Mouse (Mus musculus): Measurements from ENCODE around the gene Gm17018. TPM values are rescaled to one million over a fixed set of nuclear protein-coding genes. Genes with fewer than 3 reads are reported as not detected.

Gene Gm17018
- 32.0 and 59.1 TPM in 2 replicates for polyA plus RNA-seq (2012; ENCODE audit: insufficient read depth, low replicate concordance)

- Histone ChIP-seq H3K4me1 (peaks cover 51% of the 10 kb centered on the region), H3K27me3 (replicated peaks) (no peaks in the 10 kb centered on the region), H3K36me3 (replicated peaks; ENCODE audit: low read length) (peaks cover 51% of the 10 kb centered on the region), H3K9me3 (no peaks in the 10 kb centered on the region), H3K4me3 (replicated peaks) (peak within 1 kb of the TSS; percentile 99)
- no peak for TF ChIP-seq FLI1 (IDR thresholded peaks at IDR 0.05; ENCODE audit: low read length)
- no peak for TF ChIP-seq GATA1 (IDR thresholded peaks at IDR 0.05; ENCODE audit: borderline replicate concordance, low read length)
Observed at GRCm38 (mm10) chr19:45560153-45560890, at the start of gene Gm17018, which contains the start of gene Poll. Gene Gm17018, plus strand, starts transcription at chr19:45560615. Gene Poll, minus strand, starts transcription at chr19:45560531.

DNA sequence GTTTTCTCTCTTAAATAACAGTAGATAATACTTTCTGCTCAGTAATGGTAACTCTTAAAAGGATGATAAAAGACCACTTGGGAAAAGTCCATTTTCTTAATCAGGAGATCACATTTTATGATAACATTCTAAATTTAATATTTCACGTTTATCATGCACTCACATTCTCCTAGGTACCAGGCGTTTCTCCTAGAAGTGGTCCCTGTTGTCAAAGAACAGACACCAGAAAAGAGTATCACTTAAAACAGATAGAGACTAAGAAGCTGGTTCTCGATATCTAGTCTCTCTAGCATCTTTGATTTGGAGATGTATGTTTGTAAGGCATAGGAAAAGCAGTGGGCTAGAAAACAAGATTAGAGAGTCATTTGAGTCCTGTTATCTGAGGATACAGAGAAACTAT is 49.7 kb upstream of the Gm17018 start:
- no peak overlapping the region for H3K4me3 ChIP-seq (replicated peaks)
- H3K36me3 ChIP-seq (replicated peaks; ENCODE audit: low read length), result peaks cover 39% of the 10 kb centered on the region
- TF ChIP-seq FLI1 (IDR thresholded peaks at IDR 0.05; ENCODE audit: low read length) (no peak), GATA1 (IDR thresholded peaks at IDR 0.05; ENCODE audit: borderline replicate concordance, low read length) (no peak)
- H3K9me3 ChIP-seq, result no peaks in the 10 kb centered on the region
- H3K27me3 ChIP-seq (replicated peaks), result no peaks in the 10 kb centered on the region
- no peaks in the 10 kb centered on the region for H3K4me1 ChIP-seq

- no peaks in the 10 kb centered on the region for H3K4me1 ChIP-seq
- H3K27me3 ChIP-seq (replicated peaks), result no peaks in the 10 kb centered on the region
- no peaks in the 10 kb centered on the region for H3K9me3 ChIP-seq
- TF ChIP-seq FLI1 (IDR thresholded peaks at IDR 0.05; ENCODE audit: low read length) (no peak), GATA1 (IDR thresholded peaks at IDR 0.05; ENCODE audit: borderline replicate concordance, low read length) (no peak)
- H3K4me3 ChIP-seq (replicated peaks), result no peak overlapping the region
- H3K36me3 ChIP-seq (replicated peaks; ENCODE audit: low read length), result peaks cover 46% of the 10 kb centered on the region
Observed at GRCm38 (mm10) chr19:45511406-45511805, 49.0 kb upstream of the Gm17018 start.

GRCm38 (mm10) chr19:45515341-45515740 is 45.1 kb upstream of the Gm17018 start:
- TF ChIP-seq GATA1 (IDR thresholded peaks at IDR 0.05; ENCODE audit: borderline replicate concordance, low read length), result no peak
- TF ChIP-seq FLI1 (IDR thresholded peaks at IDR 0.05; ENCODE audit: low read length), result no peak
- H3K36me3 ChIP-seq (replicated peaks; ENCODE audit: low read length), result peaks cover 78% of the 10 kb centered on the region

GRCm38 (mm10) chr19:45516264-45516663 is 44.2 kb upstream of the Gm17018 start:
- Histone ChIP-seq H3K36me3 (replicated peaks; ENCODE audit: low read length) (peaks cover 87% of the 10 kb centered on the region), H3K9me3 (no peaks in the 10 kb centered on the region), H3K4me1 (no peaks in the 10 kb centered on the region), H3K27me3 (replicated peaks) (no peaks in the 10 kb centered on the region), H3K4me3 (replicated peaks) (no peak overlapping the region)
- no peak for TF ChIP-seq FLI1 (IDR thresholded peaks at IDR 0.05; ENCODE audit: low read length)
- no peak for TF ChIP-seq GATA1 (IDR thresholded peaks at IDR 0.05; ENCODE audit: borderline replicate concordance, low read length)

More at GRCm38 (mm10) chr19:45515341-45515740, 45.1 kb upstream of the Gm17018 start:
- Histone ChIP-seq H3K27me3 (replicated peaks) (no peaks in the 10 kb centered on the region), H3K4me1 (no peaks in the 10 kb centered on the region), H3K4me3 (replicated peaks) (no peak overlapping the region), H3K9me3 (no peaks in the 10 kb centered on the region)

DNA sequence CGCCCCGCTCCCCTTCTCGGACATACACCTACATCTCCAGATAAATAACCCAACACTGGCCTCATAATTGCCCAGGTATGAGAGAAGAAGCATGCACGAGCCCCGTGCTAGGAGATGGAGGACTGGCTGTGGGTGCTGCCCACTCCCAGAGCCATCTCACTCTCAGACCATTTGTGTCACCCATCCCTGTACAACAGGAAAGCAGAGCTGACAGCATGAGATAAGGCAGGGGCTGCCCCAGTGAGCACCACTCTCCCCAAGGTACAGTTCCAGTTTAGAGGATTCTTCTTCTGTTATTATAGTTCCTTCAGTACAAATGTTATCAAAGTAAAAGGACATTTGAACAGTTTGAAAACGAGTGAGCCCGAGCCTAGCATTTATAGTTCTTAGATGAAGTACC is 33.0 kb upstream of the Gm17018 start:
- Histone ChIP-seq H3K9me3 (no peaks in the 10 kb centered on the region), H3K27me3 (replicated peaks) (peaks cover 5% of the 10 kb centered on the region), H3K4me1 (peaks cover 38% of the 10 kb centered on the region), H3K36me3 (replicated peaks; ENCODE audit: low read length) (peaks cover 63% of the 10 kb centered on the region), H3K4me3 (replicated peaks) (no peak overlapping the region)
- TF ChIP-seq FLI1 (IDR thresholded peaks at IDR 0.05; ENCODE audit: low read length) (no peak), GATA1 (IDR thresholded peaks at IDR 0.05; ENCODE audit: borderline replicate concordance, low read length) (no peak)

GRCm38 (mm10) chr19:45527931-45528534 is 32.4 kb upstream of the Gm17018 start:
- no peak overlapping the region for H3K4me3 ChIP-seq (replicated peaks)
- H3K27me3 ChIP-seq (replicated peaks), result peaks cover 6% of the 10 kb centered on the region
- H3K4me1 ChIP-seq, result peaks cover 38% of the 10 kb centered on the region
- TF ChIP-seq GATA1 (IDR thresholded peaks at IDR 0.05; ENCODE audit: borderline replicate concordance, low read length) (no peak), FLI1 (IDR thresholded peaks at IDR 0.05; ENCODE audit: low read length) (no peak)
- H3K9me3 ChIP-seq, result no peaks in the 10 kb centered on the region
- peaks cover 58% of the 10 kb centered on the region for H3K36me3 ChIP-seq (replicated peaks; ENCODE audit: low read length)

GRCm38 (mm10) chr19:45529294-45529693 is 31.1 kb upstream of the Gm17018 start:
- H3K9me3 ChIP-seq, result no peaks in the 10 kb centered on the region
- H3K4me3 ChIP-seq (replicated peaks), result no peak overlapping the region
- TF ChIP-seq GATA1 (IDR thresholded peaks at IDR 0.05; ENCODE audit: borderline replicate concordance, low read length), result no peak
- TF ChIP-seq FLI1 (IDR thresholded peaks at IDR 0.05; ENCODE audit: low read length), result no peak
- peaks cover 52% of the 10 kb centered on the region for H3K36me3 ChIP-seq (replicated peaks; ENCODE audit: low read length)
- H3K4me1 ChIP-seq, result peaks cover 38% of the 10 kb centered on the region
- H3K27me3 ChIP-seq (replicated peaks), result peaks cover 9% of the 10 kb centered on the region

GRCm38 (mm10) chr19:45530200-45530995 is 30.0 kb upstream of the Gm17018 start:
- peaks cover 11% of the 10 kb centered on the region for H3K27me3 ChIP-seq (replicated peaks)
- no peaks in the 10 kb centered on the region for H3K9me3 ChIP-seq
- TF ChIP-seq FLI1 (IDR thresholded peaks at IDR 0.05; ENCODE audit: low read length) (no peak), GATA1 (IDR thresholded peaks at IDR 0.05; ENCODE audit: borderline replicate concordance, low read length) (no peak)
- peaks cover 38% of the 10 kb centered on the region for H3K4me1 ChIP-seq
- no peak overlapping the region for H3K4me3 ChIP-seq (replicated peaks)
- peaks cover 50% of the 10 kb centered on the region for H3K36me3 ChIP-seq (replicated peaks; ENCODE audit: low read length)

Measured in megakaryocyte, embryonic 14.5 days (primary cell).